Mouse (Mus musculus): ENCODE data around the gene Dnajb9.
"Not testable (repeated sequence)": the region's sequence is repeated elsewhere in the genome, so short reads cannot be mapped to it uniquely, and the experiment has no call there.

Dnajb9 gene

GRCm38 (mm10) chr12:44209824-44210752, at the start of gene Dnajb9:
Gene Dnajb9 (minus strand): TSS chr12:44210326.
- peak; percentile 100 for DNase-seq (ENCODE audit: low spot score in 2 of 2)

GRCm38 (mm10) chr12:44248309-44248977, 38.3 kb upstream of the Dnajb9 start:
- no peak for DNase-seq (ENCODE audit: low spot score in 2 of 2)

GRCm38 (mm10) chr12:44245739-44246138, 35.6 kb upstream of the Dnajb9 start:
- no peak for DNase-seq (ENCODE audit: low spot score in 2 of 2)

- no peak for DNase-seq (ENCODE audit: low spot score in 2 of 2)
Observed at GRCm38 (mm10) chr12:44242407-44242806, 32.3 kb upstream of the Dnajb9 start.

GRCm38 (mm10) chr12:44241090-44241489, 31.0 kb upstream of the Dnajb9 start:
- no peak for DNase-seq (ENCODE audit: low spot score in 2 of 2)

- no peak for DNase-seq (ENCODE audit: low spot score in 2 of 2)
Observed at GRCm38 (mm10) chr12:44224650-44225049, 14.5 kb upstream of the Dnajb9 start.

GRCm38 (mm10) chr12:44223044-44223443, 12.9 kb upstream of the Dnajb9 start:
- no peak for DNase-seq (ENCODE audit: low spot score in 2 of 2)

- DNase-seq (ENCODE audit: low spot score in 2 of 2) = peak in 1 of 2 experiments; percentile 3
Observed at GRCm38 (mm10) chr12:44221651-44222356, 11.7 kb upstream of the Dnajb9 start.

GRCm38 (mm10) chr12:44221070-44221469, 10.9 kb upstream of the Dnajb9 start, which contains the start of gene Pnpla8:
Gene Pnpla8 (plus strand): TSS chr12:44221370.
- DNase-seq (ENCODE audit: low spot score in 2 of 2) = not testable (repeated sequence)

GRCm38 (mm10) chr12:44211555-44211954, 1.4 kb upstream of the Dnajb9 start:
- DNase-seq (ENCODE audit: low spot score in 2 of 2) = no peak

GRCm38 (mm10) chr12:44209141-44209823, 844 bp downstream of the Dnajb9 start:
- DNase-seq (ENCODE audit: low spot score in 2 of 2) = peak in 1 of 2 experiments; percentile 27

GRCm38 (mm10) chr12:44197873-44198525, 12.1 kb downstream of the Dnajb9 start:
- no peak for DNase-seq (ENCODE audit: low spot score in 2 of 2)

- peak; percentile 43 to 57 for DNase-seq (ENCODE audit: low spot score in 2 of 2)
Observed at GRCm38 (mm10) chr12:44181081-44181982, 28.8 kb downstream of the Dnajb9 start.

- no peak for DNase-seq (ENCODE audit: low spot score in 2 of 2)
Observed at GRCm38 (mm10) chr12:44177038-44177355, 33.1 kb downstream of the Dnajb9 start.

- DNase-seq (ENCODE audit: low spot score in 2 of 2) = no peak
Observed at GRCm38 (mm10) chr12:44176331-44177037, 33.6 kb downstream of the Dnajb9 start.

- peak; percentile 8 to 39 for DNase-seq (ENCODE audit: low spot score in 2 of 2)
Observed at GRCm38 (mm10) chr12:44166949-44167348, 43.2 kb downstream of the Dnajb9 start.

GRCm38 (mm10) chr12:44159349-44159748, 50.8 kb downstream of the Dnajb9 start:
- DNase-seq (ENCODE audit: low spot score in 2 of 2) = no peak

Data from right cerebral cortex, postnatal 36 days (tissue).